Mouse (Mus musculus) cortical plate, adult 2 months (tissue): ENCODE data around the gene Apbb2. TPM values are rescaled to one million over a fixed set of nuclear protein-coding genes. Genes with fewer than 3 reads are reported as not detected.
A peak's percentile ranks its signal among the peaks of the same experiment; 100 is the strongest.

Experiments used
- H3K27ac ChIP-seq: fragments of 200-500 bp; 2 replicates; pipeline ENCODE4 v1.5.1; 2012; ENCODE audit warnings: low read length, control low read depth, inconsistent platforms; ENCODE audit not compliant: insufficient read depth
- H3K4me1 ChIP-seq: fragments of 200-500 bp; 2 replicates; pipeline ENCODE4 v1.6.1; 2011; ENCODE audit warnings: low read length; ENCODE audit not compliant: control insufficient read depth, insufficient read depth
- H3K4me3 ChIP-seq: fragments of 200-500 bp; 2 replicates; pipeline ENCODE4 v1.5.1; 2011; ENCODE audit warnings: mild to moderate bottlenecking, low read length, control low read depth; ENCODE audit not compliant: insufficient read depth
- CTCF ChIP-seq: fragments of 200-500 bp; IDR thresholded peaks from 2 replicates; pipeline ENCODE4 v1.5.1; 2011; ENCODE audit warnings: mild to moderate bottlenecking, control low read depth, low read length; ENCODE audit not compliant: insufficient read depth; ENCODE audit errors: extremely low read depth
- POLR2A ChIP-seq: fragments of 200-500 bp; IDR thresholded peaks from 2 replicates; pipeline ENCODE4 v1.6.1; 2011; ENCODE audit warnings: mild to moderate bottlenecking, low read length, control low read depth; ENCODE audit not compliant: insufficient read depth; ENCODE audit errors: extremely low read depth
- polyA plus RNA-seq: library from polyadenylated mRNA; depleted of rRNA; stranded (reverse); fragments of >200 nt; gene quantifications from 2 replicates; pipeline ENCODE4 v1.2.3, GENCODE M21; 2012

The Apbb2 gene
- polyA plus RNA-seq, 1 experiment, result 28.8 TPM

DNA sequence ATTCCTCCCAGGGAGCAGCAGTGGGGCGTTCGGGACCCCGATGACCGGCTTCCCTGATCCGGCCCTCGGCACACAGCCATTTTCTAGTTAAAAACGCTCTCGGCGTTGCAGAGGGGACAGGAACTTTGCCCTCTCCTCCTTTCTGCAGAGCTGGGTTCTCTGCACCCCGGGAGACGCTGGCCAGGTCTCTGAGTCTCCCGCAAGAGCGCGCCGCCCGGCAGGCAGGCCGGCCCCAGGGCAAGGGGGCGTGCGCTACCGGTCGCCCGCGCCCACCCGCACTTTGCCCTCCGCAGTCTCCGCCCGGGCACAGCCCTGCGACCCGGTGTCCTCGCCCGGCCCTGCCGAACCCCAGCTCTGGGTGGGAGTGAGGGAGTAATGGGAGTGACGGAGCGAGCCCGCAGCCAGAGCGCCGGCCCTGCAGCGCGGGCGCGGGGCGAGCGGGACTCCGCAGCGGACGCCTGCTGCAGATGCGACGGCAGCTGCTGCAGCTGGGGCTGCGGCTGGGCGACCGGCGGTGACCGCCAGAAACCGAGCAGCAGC is 593 bp downstream of the Apbb2 start:
- TF ChIP-seq CTCF (no peak), POLR2A (no peak)
- Histone ChIP-seq H3K4me3 (peak overlapping the region; percentile 89), H3K4me1 (peaks cover 12% of the 10 kb centered on the region), H3K27ac (peak overlapping the region; percentile 97)

DNA sequence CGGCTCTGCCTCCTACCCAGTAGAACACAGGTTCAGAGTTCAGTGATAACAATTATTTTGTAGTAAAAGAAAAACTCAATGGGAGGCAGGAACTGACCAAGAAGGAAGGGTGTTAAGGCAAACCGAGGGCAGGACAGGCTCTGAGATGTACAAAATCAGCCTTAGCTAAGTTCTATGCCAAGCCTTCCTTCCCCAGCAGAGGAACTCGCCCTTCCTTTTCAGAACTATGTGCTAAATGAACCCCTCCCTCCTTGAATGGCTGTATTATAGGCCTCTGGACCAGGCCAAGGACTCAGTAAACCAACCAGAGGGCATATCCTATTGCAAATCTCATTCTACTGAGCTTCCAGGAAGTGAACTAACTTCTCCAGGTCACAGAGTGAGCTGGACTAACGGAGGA is 3.6 kb downstream of the Apbb2 start:
- Histone ChIP-seq H3K4me1 (peaks cover 13% of the 10 kb centered on the region), H3K4me3 (no peak overlapping the region), H3K27ac (no peak overlapping the region)
- TF ChIP-seq CTCF, result no peak
- TF ChIP-seq POLR2A, result no peak

- H3K4me3 ChIP-seq, result no peak overlapping the region
- peaks cover 17% of the 10 kb centered on the region for H3K4me1 ChIP-seq
- TF ChIP-seq POLR2A, result no peak
- TF ChIP-seq CTCF, result no peak
- no peak overlapping the region for H3K27ac ChIP-seq
Observed at GRCm38 (mm10) chr5:66613725-66614124, 4.9 kb downstream of the Apbb2 start.

DNA sequence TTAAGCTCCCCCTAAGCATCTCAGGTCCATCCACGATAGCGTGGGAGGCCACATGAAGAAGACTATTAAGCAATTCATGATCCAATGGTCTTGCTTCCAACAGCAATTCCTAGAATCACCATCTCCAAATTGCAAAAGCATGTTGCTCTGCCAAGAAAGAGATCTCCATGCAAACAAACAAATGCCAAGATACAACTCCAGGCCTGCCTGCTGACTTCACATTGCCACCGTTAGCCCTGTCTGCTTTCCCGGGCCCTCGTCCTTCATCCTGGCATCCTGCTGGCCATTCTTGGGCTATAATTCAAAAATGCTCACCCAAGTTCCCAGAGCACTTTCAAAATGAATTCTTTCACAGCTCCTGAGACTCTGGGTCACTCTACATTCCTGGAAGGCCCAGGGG is 5.6 kb downstream of the Apbb2 start:
- peaks cover 18% of the 10 kb centered on the region for H3K4me1 ChIP-seq

DNA sequence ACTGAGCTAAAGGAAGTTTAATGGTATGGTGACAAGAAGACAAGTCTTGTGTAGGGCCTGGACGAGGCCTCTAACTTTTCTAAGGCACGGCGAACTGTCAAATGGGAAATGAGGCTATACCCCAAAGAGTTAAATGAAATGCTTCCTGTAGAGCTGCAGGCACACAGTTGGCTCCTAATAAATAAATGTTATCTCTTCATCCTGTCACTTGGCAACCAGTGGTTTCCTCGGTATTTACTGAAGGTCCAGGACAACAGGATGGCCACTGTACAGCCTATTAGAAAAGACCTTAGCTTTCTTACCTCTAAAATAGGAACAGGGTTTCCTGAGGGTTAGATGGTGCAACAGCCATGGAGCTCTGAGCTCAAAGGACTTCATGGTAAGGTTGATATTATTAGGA is 6.7 kb downstream of the Apbb2 start:
- Histone ChIP-seq H3K4me1 (peaks cover 20% of the 10 kb centered on the region), H3K27ac (no peak overlapping the region), H3K4me3 (no peak overlapping the region)
- no peak for TF ChIP-seq CTCF
- TF ChIP-seq POLR2A, result no peak

More for the DNA sequence above, 5.6 kb downstream of the Apbb2 start:
- Histone ChIP-seq H3K4me3 (no peak overlapping the region), H3K27ac (no peak overlapping the region)
- no peak for TF ChIP-seq CTCF
- TF ChIP-seq POLR2A, result no peak

DNA sequence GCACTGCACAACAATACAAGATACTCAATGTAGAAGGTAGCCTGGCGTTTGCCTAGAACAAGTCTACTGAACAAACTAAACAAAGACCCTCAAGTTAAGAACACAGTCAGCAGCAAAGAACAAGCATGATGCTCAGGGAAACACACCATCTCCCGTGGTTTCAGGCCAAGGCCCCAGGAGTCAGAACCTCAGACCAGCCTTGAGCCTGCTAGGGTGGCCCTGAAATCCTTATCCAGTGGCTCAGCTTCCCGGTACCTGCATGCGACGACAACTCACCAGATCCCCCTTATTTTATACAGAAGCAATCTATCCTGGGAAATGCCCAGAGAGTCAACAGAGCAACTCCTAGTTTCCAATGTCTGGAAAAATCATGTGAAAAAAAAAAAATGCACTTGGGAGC is 7.2 kb downstream of the Apbb2 start:
- Histone ChIP-seq H3K27ac (no peak overlapping the region), H3K4me1 (peaks cover 20% of the 10 kb centered on the region), H3K4me3 (no peak overlapping the region)
- no peak for TF ChIP-seq POLR2A
- no peak for TF ChIP-seq CTCF

DNA sequence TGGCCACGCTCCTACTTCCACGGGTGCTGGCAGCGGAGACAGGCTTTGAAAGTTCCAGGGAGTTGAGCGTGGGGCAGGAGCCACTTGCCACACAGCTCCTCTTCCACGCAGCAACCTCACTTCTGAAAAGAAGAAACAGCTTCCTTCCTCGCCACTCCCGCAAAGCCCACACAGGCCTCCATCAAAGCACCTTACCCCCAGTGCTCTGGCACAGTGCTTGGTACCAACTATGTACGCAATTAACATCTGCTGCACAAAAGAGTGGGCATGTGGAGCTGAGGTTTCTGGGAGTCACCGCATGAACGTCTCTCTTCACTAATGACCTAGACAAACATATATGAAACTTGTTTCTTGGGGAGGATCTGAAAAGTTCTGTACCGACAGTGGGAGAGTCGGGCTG is 8.3 kb downstream of the Apbb2 start:
- H3K4me1 ChIP-seq, result peaks cover 18% of the 10 kb centered on the region
- no peak overlapping the region for H3K27ac ChIP-seq
- no peak for TF ChIP-seq CTCF
- TF ChIP-seq POLR2A, result no peak
- H3K4me3 ChIP-seq, result no peak overlapping the region

DNA sequence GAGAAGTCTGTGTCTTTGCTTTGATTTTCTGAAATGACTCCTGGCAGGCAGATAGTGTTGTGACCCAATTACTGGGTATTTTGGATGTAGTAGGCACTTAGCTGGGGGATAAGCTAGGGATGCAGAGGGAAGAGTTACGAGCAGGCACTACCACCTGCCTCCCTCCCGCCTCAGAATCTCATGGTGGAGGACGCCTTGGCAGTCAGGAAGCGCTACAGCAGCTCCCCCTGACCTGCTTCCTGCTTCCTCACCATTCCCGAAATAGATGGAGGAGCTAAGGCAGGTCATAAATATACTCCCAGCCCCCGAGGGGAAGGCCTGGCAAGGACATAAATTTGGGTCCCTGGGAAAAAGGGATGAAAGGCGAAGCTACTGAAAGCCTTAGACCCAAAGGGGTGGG is 9.3 kb downstream of the Apbb2 start:
- no peak for TF ChIP-seq POLR2A
- no peak for TF ChIP-seq CTCF
- Histone ChIP-seq H3K4me1 (peaks cover 13% of the 10 kb centered on the region), H3K27ac (peak overlapping the region; percentile 41), H3K4me3 (no peak overlapping the region)

GRCm38 (mm10) chr5:66607801-66608200 is 10.8 kb downstream of the Apbb2 start:
- Histone ChIP-seq H3K4me3 (no peak overlapping the region), H3K27ac (no peak overlapping the region), H3K4me1 (peaks cover 11% of the 10 kb centered on the region)
- TF ChIP-seq CTCF (no peak), POLR2A (no peak)

GRCm38 (mm10) chr5:66607201-66607600 is 11.4 kb downstream of the Apbb2 start:
- no peak for TF ChIP-seq POLR2A
- TF ChIP-seq CTCF, result no peak
- Histone ChIP-seq H3K4me1 (peaks cover 11% of the 10 kb centered on the region), H3K4me3 (no peak overlapping the region), H3K27ac (no peak overlapping the region)
